Mouse (Mus musculus) kidney, adult 2 months (tissue): ENCODE results near the gene Srsf11. TPM values are rescaled to one million over a fixed set of nuclear protein-coding genes. Genes with fewer than 3 reads are reported as not detected.

ENCODE experiments used
- DNase-seq: peaks from one replicate; pipeline ENCODE4 v3.0.0; 2021
- H3K27ac ChIP-seq: fragments of 200-500 bp; 2 replicates; pipeline ENCODE4 v1.5.1; 2012; ENCODE audit warnings: low read depth, low read length, control low read depth, inconsistent platforms; ENCODE audit not compliant: insufficient read depth
- H3K27me3 ChIP-seq: fragments of 200-500 bp; replicated peaks from 2 replicates; pipeline ENCODE4 v1.6.1; 2012; ENCODE audit warnings: mild to moderate bottlenecking, moderate library complexity, low read length, inconsistent platforms; ENCODE audit not compliant: control insufficient read depth, insufficient read depth
- H3K36me3 ChIP-seq: fragments of 200-500 bp; 2 replicates; pipeline ENCODE4 v1.6.1; 2012; ENCODE audit warnings: mild to moderate bottlenecking, moderate library complexity, low read length, inconsistent platforms; ENCODE audit not compliant: control insufficient read depth, insufficient read depth
- H3K4me1 ChIP-seq: fragments of 200-500 bp; 2 replicates; pipeline ENCODE4 v1.6.1; 2011; ENCODE audit warnings: low read length; ENCODE audit not compliant: control insufficient read depth, insufficient read depth
- H3K4me3 ChIP-seq: fragments of 200-500 bp; 2 replicates; pipeline ENCODE4 v1.5.1; 2011; ENCODE audit warnings: mild to moderate bottlenecking, low read depth, low read length, control low read depth; ENCODE audit not compliant: insufficient read depth
- CTCF ChIP-seq: fragments of 200-500 bp; conservative IDR thresholded peaks from 2 replicates; pipeline ENCODE4 v1.5.1; 2011; ENCODE audit warnings: low read depth, mild to moderate bottlenecking, control low read depth, low read length, moderate library complexity, mixed read lengths; ENCODE audit not compliant: insufficient read depth, insufficient read length
- POLR2A ChIP-seq: fragments of 200-500 bp; IDR thresholded peaks from one replicate; pipeline ENCODE4 v1.6.1; 2011; ENCODE audit warnings: low read depth, low read length, control low read depth
- WGBS: fragments of 180-500 bp; shearing (Covaris S2); methylation state at CpG from one replicate; pipeline ENCODE4 v1.1.7; 2018; 5-methylcytosine and 5-hydroxymethylcytosine counted together
- polyA plus RNA-seq: library from polyadenylated mRNA; depleted of rRNA; stranded (reverse); fragments of >200 nt; gene quantifications from 2 replicates; pipeline ENCODE4 v1.2.3, GENCODE M21; 2012; rRNA removed

Srsf11 gene
- polyA plus RNA-seq, 1 experiment = 171 TPM

- DNase-seq = no peak
- H3K4me1 ChIP-seq = no peaks in the 10 kb centered on the region
- H3K36me3 ChIP-seq = peaks cover 2% of the 10 kb centered on the region; the same call in 1 of the 2 replicates
- TF ChIP-seq CTCF = no peak
- no peak for TF ChIP-seq POLR2A
- H3K4me3 ChIP-seq = no peak overlapping the region
- no peak overlapping the region for H3K27ac ChIP-seq
- no peaks in the 10 kb centered on the region for H3K27me3 ChIP-seq
Observed at GRCm38 (mm10) chr3:157979619-157980018, 56.8 kb downstream of the Srsf11 start.

DNA sequence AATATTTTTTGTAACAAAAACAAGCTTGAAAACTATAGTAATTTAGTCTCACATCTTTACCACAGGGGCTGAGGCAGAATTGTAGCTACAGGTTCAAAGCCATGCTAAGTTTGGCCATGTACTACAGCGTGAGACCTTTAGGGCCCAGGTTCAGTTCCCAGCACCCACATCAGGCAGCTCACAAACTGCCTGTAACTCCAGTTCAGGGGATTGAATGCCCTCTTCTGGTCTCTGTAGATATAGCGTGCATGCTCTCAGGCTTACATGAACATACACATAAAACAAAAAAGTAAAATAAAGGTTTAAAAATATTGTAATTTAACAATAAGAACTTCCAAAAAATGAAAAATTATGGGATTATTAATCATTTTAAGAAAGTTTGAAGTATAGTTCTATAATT, 63.2 kb downstream of the Srsf11 start:
- Histone ChIP-seq H3K27me3 (no peaks in the 10 kb centered on the region), H3K27ac (no peak overlapping the region), H3K36me3 (peaks cover 2% of the 10 kb centered on the region; the same call in 1 of the 2 replicates), H3K4me3 (no peak overlapping the region), H3K4me1 (peaks cover 3% of the 10 kb centered on the region; the same call in 1 of the 2 replicates)
- 99% methylated on average over 2 of the region's 2 CpGs for WGBS
- DNase-seq = no peak
- no peak for TF ChIP-seq POLR2A

DNA sequence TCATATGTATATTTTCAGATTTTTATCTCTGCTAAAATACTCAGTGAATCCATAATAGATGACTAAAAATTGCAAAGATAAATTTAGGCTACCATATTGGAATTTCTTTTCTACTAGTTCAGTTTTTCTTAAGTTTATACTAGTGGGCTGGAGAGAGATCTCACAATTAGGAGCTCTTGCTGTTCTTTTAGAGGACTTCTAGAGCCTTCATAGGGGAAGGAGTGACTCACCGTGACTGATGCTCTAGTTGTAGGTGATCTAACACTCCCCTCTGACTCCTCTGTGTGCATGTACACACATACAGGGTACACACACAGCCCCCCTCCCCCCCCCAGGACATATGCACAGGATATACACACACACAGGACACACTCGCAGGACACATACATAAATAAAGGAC, 65.3 kb downstream of the Srsf11 start:
- no peak for DNase-seq
- Histone ChIP-seq H3K36me3 (peaks cover 2% of the 10 kb centered on the region; the same call in 1 of the 2 replicates), H3K27ac (no peak overlapping the region), H3K27me3 (no peaks in the 10 kb centered on the region), H3K4me1 (peaks cover 3% of the 10 kb centered on the region; the same call in 1 of the 2 replicates), H3K4me3 (no peak overlapping the region)
- whole genome bisulfite sequencing = 90% methylated on average over 2 of the region's 2 CpGs
- no peak for TF ChIP-seq POLR2A
- no peak for TF ChIP-seq CTCF

Other genes starting within 250 kb of the Srsf11 start
- 147 and 153 TPM in 2 replicates for gene Cth, start 111.6 kb downstream of the Srsf11 start, polyA plus RNA-seq
- 63.1 and 73.4 TPM in 2 replicates for gene Ankrd13c, start 89.4 kb downstream of the Srsf11 start, polyA plus RNA-seq
- gene Lrrc40, start within 50 bp of the Srsf11 start, polyA plus RNA-seq = 6.6 and 7.0 TPM in 2 replicates